Mouse (Mus musculus): ENCODE results near the gene Pkd2. TPM values are rescaled to one million over a fixed set of nuclear protein-coding genes. Genes with fewer than 3 reads are reported as not detected.
A peak's percentile ranks its signal among the peaks of the same experiment; 100 is the strongest.

The Pkd2 gene
- polyA plus RNA-seq, 1 experiment = 34.8 TPM

DNA sequence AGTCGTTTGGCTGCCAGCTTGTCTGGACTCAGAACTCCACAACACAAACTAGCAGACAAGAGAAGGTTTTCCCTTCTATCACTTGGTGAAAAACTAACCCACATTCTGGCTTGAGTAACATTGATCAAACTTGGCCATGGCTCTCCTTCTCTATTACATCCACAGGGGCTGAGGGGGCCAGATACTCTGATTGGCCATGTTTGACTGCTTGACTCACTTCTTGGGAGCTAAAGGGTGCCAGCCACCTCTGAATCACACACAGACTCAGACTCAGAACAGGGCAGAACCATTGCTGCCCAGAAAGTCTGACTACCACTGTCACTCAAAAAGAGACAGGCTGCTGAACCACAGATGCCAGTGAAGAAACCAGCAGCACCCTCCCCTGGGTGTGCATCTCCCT, 6.2 kb upstream of the Pkd2 start:
- no peak overlapping the region for H3K4me3 ChIP-seq (replicated peaks; ENCODE audit: insufficient read depth, low read depth, low read length)
- WGBS = 14% methylated on average over 1 of the region's 1 CpGs
- no peaks in the 10 kb centered on the region for H3K27me3 ChIP-seq (ENCODE audit: control insufficient read depth, insufficient read depth, low read length)
- TF ChIP-seq POLR2A (IDR thresholded peaks at IDR 0.05; ENCODE audit: borderline replicate concordance, insufficient read depth, low read length) (no peak), CTCF (IDR thresholded peaks at IDR 0.05; ENCODE audit: borderline replicate concordance, insufficient read depth, low read depth, low read length) (no peak)
- no peaks in the 10 kb centered on the region for H3K4me1 ChIP-seq (ENCODE audit: control insufficient read depth, insufficient read depth, low read length)
- H3K27ac ChIP-seq (ENCODE audit: insufficient read depth, low read length) = no peak overlapping the region
- no peak for DNase-seq

DNA sequence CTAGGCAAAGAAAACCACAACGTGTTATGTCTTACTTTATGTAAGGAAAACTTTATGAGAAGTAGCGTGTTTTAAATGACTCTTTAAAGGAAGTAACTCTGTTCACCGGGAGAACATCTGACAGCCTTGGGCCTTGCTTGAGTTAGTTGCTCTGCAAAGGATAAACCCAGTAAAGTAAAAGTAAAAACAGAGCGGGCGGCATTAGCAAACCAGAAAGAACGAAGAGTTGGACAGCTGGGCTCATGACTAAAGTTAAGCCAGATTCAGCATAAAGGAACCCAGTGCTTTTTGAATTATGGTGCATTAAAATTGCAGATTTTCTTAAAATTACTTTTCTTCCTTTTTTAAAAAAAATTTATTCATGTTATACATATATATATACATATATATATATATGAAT, 4.7 kb upstream of the Pkd2 start:
- no peak overlapping the region for H3K4me3 ChIP-seq (replicated peaks; ENCODE audit: insufficient read depth, low read depth, low read length)
- 94% methylated on average over 6 of the region's 6 CpGs for WGBS
- no peaks in the 10 kb centered on the region for H3K4me1 ChIP-seq (ENCODE audit: control insufficient read depth, insufficient read depth, low read length)
- H3K27me3 ChIP-seq (ENCODE audit: control insufficient read depth, insufficient read depth, low read length) = no peaks in the 10 kb centered on the region
- no peak for TF ChIP-seq POLR2A (IDR thresholded peaks at IDR 0.05; ENCODE audit: borderline replicate concordance, insufficient read depth, low read length)
- TF ChIP-seq CTCF (IDR thresholded peaks at IDR 0.05; ENCODE audit: borderline replicate concordance, insufficient read depth, low read depth, low read length) = no peak
- no peak overlapping the region for H3K27ac ChIP-seq (ENCODE audit: insufficient read depth, low read length)
- no peak for DNase-seq

DNA sequence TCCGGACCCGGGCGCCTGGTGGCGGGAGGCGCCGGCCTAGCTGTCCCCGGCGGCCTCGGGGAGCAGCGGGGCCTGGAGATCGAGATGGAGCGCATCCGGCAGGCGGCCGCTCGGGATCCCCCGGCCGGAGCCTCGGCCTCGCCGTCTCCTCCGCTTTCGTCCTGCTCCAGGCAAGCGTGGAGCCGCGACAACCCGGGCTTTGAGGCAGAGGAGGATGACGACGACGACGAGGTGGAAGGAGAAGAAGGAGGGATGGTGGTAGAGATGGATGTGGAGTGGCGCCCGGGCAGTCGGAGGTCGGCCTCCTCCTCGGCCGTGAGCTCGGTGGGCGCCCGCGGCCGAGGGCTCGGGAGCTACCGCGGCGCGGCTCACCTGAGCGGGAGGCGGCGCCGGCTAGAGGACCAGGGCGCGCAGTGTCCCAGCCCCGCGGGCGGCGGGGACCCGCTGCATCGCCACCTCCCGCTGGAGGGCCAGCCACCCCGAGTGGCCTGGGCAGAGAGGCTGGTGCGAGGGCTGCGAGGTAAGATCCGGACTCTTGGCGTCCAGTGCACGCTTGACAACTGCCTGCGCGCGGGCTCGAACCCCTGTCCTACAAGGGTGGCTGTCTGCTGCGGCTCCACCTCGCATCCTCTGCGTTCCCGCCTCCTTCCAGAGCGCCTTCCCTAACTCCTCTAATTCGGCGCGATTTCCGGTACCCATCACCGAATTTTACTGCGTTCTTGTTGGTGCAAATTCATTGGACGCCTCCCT, 631 bp downstream of the Pkd2 start:
- H3K27me3 ChIP-seq (ENCODE audit: control insufficient read depth, insufficient read depth, low read length) = no peaks in the 10 kb centered on the region
- H3K27ac ChIP-seq (ENCODE audit: insufficient read depth, low read length) = peak overlapping the region; percentile 95
- H3K4me3 ChIP-seq (replicated peaks; ENCODE audit: insufficient read depth, low read depth, low read length) = peak overlapping the region; percentile 96
- DNase-seq = peak; percentile 71 to 78
- TF ChIP-seq CTCF (IDR thresholded peaks at IDR 0.05; ENCODE audit: borderline replicate concordance, insufficient read depth, low read depth, low read length) = no peak
- TF ChIP-seq POLR2A (IDR thresholded peaks at IDR 0.05; ENCODE audit: borderline replicate concordance, insufficient read depth, low read length) = 0 out of 2 replicates have a peak, but pooled peaks have one; percentile 18
- WGBS = under 1% methylated on average over 75 of the region's 82 CpGs
- H3K4me1 ChIP-seq (ENCODE audit: control insufficient read depth, insufficient read depth, low read length) = 0 out of 2 replicates have a peak, but pooled peaks cover 3% of the 10 kb centered on the region

DNA sequence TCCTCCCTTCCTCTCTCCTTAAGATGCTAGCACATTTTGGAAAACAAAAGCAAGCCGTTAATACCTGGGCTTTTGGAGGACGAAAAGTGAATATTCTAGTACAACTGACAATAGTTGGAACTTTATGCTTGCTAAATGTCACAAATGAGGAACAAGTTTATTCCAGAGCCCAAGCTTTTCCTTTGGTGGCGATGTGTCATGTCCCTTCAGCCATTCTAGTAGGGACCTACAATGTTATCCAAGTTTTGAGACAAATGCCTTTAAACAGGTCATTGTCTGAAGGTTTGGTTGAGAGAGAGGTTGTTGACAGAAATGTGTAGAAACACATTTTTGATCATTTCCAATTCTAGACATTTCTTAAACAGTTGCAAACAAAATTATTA, 1.2 kb downstream of the Pkd2 start:
- 2% methylated on average over 3 of the region's 3 CpGs for WGBS
- peak overlapping the region; percentile 96 for H3K4me3 ChIP-seq (replicated peaks; ENCODE audit: insufficient read depth, low read depth, low read length)
- H3K27me3 ChIP-seq (ENCODE audit: control insufficient read depth, insufficient read depth, low read length) = no peaks in the 10 kb centered on the region
- H3K27ac ChIP-seq (ENCODE audit: insufficient read depth, low read length) = peak overlapping the region; percentile 95
- TF ChIP-seq CTCF (IDR thresholded peaks at IDR 0.05; ENCODE audit: borderline replicate concordance, insufficient read depth, low read depth, low read length) = no peak
- TF ChIP-seq POLR2A (IDR thresholded peaks at IDR 0.05; ENCODE audit: borderline replicate concordance, insufficient read depth, low read length) = no peak
- 0 out of 2 replicates have a peak, but pooled peaks cover 3% of the 10 kb centered on the region for H3K4me1 ChIP-seq (ENCODE audit: control insufficient read depth, insufficient read depth, low read length)
- no peak for DNase-seq

DNA sequence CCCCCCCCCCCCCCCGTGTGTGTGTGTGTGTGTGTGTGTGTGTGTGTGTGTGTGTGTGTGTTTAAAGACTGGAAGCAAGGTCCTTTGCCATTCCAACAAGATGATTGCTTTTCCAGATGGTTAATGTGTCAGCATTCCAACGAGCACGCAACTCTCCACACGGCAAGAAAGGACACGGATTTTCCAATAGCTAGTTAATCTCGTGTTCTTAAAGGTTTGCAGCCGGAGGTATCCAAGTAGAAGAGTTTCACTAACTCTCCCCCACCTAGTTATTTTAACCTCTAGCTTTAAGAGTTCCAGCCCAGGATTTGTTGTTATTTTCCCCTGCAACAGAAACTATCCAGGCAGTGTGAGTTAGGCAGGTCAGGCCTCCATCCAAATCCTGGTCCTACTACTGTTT, 1.6 kb downstream of the Pkd2 start:
- peak; percentile 26 to 30 for DNase-seq
- Histone ChIP-seq H3K27ac (ENCODE audit: insufficient read depth, low read length) (no peak overlapping the region), H3K4me1 (ENCODE audit: control insufficient read depth, insufficient read depth, low read length) (0 out of 2 replicates have a peak, but pooled peaks cover 3% of the 10 kb centered on the region), H3K4me3 (replicated peaks; ENCODE audit: insufficient read depth, low read depth, low read length) (peak overlapping the region; percentile 28), H3K27me3 (ENCODE audit: control insufficient read depth, insufficient read depth, low read length) (no peaks in the 10 kb centered on the region)
- TF ChIP-seq CTCF (IDR thresholded peaks at IDR 0.05; ENCODE audit: borderline replicate concordance, insufficient read depth, low read depth, low read length) (no peak), POLR2A (IDR thresholded peaks at IDR 0.05; ENCODE audit: borderline replicate concordance, insufficient read depth, low read length) (no peak)
- WGBS = 10% methylated on average over 7 of the region's 7 CpGs

DNA sequence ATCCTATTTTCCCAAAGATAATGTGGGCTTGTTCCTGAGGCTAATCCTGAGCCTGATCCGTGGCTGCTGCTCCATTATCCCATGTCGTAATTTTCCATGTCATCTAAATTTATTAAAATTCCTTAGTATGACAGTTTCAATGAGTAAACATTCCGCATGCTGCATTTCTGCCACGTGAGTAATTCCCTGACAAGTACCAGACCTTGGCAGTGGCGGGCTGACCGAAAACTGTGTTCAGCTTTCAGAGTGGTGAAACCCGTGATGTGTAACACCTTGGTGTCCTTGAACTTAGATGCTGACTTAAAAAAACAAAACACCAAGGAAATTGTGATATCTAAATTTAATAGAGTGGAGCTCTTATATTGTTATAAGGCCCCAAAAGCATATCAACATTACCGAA, 6.0 kb downstream of the Pkd2 start:
- no peaks in the 10 kb centered on the region for H3K27me3 ChIP-seq (ENCODE audit: control insufficient read depth, insufficient read depth, low read length)
- H3K4me1 ChIP-seq (ENCODE audit: control insufficient read depth, insufficient read depth, low read length) = 0 out of 2 replicates have a peak, but pooled peaks cover 3% of the 10 kb centered on the region
- DNase-seq = no peak
- 73% methylated on average over 8 of the region's 8 CpGs for WGBS
- no peak overlapping the region for H3K4me3 ChIP-seq (replicated peaks; ENCODE audit: insufficient read depth, low read depth, low read length)
- TF ChIP-seq POLR2A (IDR thresholded peaks at IDR 0.05; ENCODE audit: borderline replicate concordance, insufficient read depth, low read length) (no peak), CTCF (IDR thresholded peaks at IDR 0.05; ENCODE audit: borderline replicate concordance, insufficient read depth, low read depth, low read length) (no peak)
- H3K27ac ChIP-seq (ENCODE audit: insufficient read depth, low read length) = no peak overlapping the region

DNA sequence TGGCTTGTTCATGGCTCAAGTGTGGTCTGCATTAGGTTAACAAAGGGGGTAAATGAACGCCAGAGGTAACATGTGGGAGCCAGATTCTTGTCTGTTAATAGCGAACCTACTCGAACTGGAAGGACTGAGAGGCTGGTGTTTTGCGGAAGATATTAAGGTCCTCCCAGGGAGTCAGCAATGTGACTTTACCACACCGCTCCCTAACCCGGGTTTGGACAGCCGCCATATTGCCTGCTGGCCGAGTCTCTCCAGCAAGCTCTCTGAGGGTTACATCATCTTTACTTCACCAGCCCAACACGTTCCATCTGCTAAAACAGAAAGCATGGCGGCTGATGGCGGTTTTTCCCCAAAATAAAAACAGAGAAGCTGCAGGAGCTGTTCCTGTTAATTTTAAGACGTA, 6.5 kb downstream of the Pkd2 start:
- WGBS = 47% methylated on average over 12 of the region's 12 CpGs
- Histone ChIP-seq H3K27ac (ENCODE audit: insufficient read depth, low read length) (no peak overlapping the region), H3K4me1 (ENCODE audit: control insufficient read depth, insufficient read depth, low read length) (peaks cover 5% of the 10 kb centered on the region; the same call in 1 of the 2 replicates), H3K27me3 (ENCODE audit: control insufficient read depth, insufficient read depth, low read length) (no peaks in the 10 kb centered on the region), H3K4me3 (replicated peaks; ENCODE audit: insufficient read depth, low read depth, low read length) (no peak overlapping the region)
- no peak for TF ChIP-seq POLR2A (IDR thresholded peaks at IDR 0.05; ENCODE audit: borderline replicate concordance, insufficient read depth, low read length)
- no peak for TF ChIP-seq CTCF (IDR thresholded peaks at IDR 0.05; ENCODE audit: borderline replicate concordance, insufficient read depth, low read depth, low read length)
- peak; percentile 82 to 84 for DNase-seq

DNA sequence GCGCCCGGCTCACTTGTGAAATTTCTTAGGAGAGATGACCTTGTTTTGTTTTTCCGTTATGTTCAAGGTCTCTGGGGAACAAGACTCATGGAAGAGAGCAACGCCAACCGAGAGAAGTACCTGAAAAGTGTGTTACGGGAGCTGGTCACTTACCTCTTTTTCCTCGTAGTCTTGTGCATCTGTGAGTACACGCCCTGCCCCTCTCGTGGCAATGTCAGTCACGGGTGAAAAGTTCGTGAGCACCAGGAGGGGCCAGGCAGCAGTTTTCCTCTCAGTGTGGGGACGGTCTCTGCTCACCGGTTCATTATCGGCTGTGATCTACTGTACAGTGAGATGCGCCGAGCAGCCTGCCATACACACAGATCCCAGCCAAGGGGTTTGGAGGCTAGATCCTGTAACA, 7.6 kb downstream of the Pkd2 start:
- no peak overlapping the region for H3K4me3 ChIP-seq (replicated peaks; ENCODE audit: insufficient read depth, low read depth, low read length)
- no peak for DNase-seq
- no peaks in the 10 kb centered on the region for H3K27me3 ChIP-seq (ENCODE audit: control insufficient read depth, insufficient read depth, low read length)
- 93% methylated on average over 16 of the region's 16 CpGs for WGBS
- peaks cover 9% of the 10 kb centered on the region; the same call in 1 of the 2 replicates for H3K4me1 ChIP-seq (ENCODE audit: control insufficient read depth, insufficient read depth, low read length)
- H3K27ac ChIP-seq (ENCODE audit: insufficient read depth, low read length) = no peak overlapping the region
- TF ChIP-seq CTCF (IDR thresholded peaks at IDR 0.05; ENCODE audit: borderline replicate concordance, insufficient read depth, low read depth, low read length) = no peak
- no peak for TF ChIP-seq POLR2A (IDR thresholded peaks at IDR 0.05; ENCODE audit: borderline replicate concordance, insufficient read depth, low read length)
